ENCODE assay signal across 8 mouse cellular contexts in genomic region chr11:17257443-17257842, GRCm38 (mm10). TPM values are rescaled to one million over a fixed set of nuclear protein-coding genes. Genes with fewer than 3 reads are reported as not detected.
A peak's percentile ranks its signal among the peaks of the same experiment; 100 is the strongest.
DNase-seq lines count a peak whose midpoint lies in the region; ATAC-seq and TF ChIP-seq lines count a peak whose summit lies in the region.

C1d (plus strand) TSS chr11:17257579.

- DNase-seq in Patski (ENCODE audit: low read depth, low spot score): peak; percentile 68
- DNase-seq in cerebellum, postnatal 14 days: peak; percentile 99
- DNase-seq in frontal cortex, postnatal 25 days (ENCODE audit: low spot score in 2 of 2): peak; percentile 93 to 95
- peak; percentile 97 for DNase-seq in hindbrain, embryonic 14.5 days (ENCODE audit: low spot score)
- peak; percentile 93 to 94 for DNase-seq in layer of hippocampus, postnatal 36 days
- DNase-seq in lung, postnatal 36 days: peak; percentile 98
- peak; percentile 96 for DNase-seq in retina, postnatal 1 day
- DNase-seq in urinary bladder, adult 18-20 months (ENCODE audit: low spot score in 2 of 2): peak; percentile 88 to 89

- POLR2A ChIA-PET in Patski (lab: Charles Lee): no interaction called here

- TF ChIP-seq CTCF in Patski (IDR thresholded peaks at IDR 0.05): no peak

- H3K4me1 ChIP-seq in hindbrain, embryonic 14.5 days (replicated peaks; ENCODE audit: control insufficient read depth, insufficient read depth, low read length): peaks cover 14% of the 10 kb centered on the region

- peak within 1 kb of the TSS; percentile 85 for H3K27ac ChIP-seq in hindbrain, embryonic 14.5 days

- CTCF ChIA-PET in Patski (lab: Charles Lee): no interaction called here

- under 1% methylated on average over 33 of the region's 33 CpGs for WGBS in hindbrain, embryonic 14.5 days

- no peaks in the 10 kb centered on the region for H3K36me3 ChIP-seq in hindbrain, embryonic 14.5 days (replicated peaks; ENCODE audit: control insufficient read depth, insufficient read depth)

- H3K9me3 ChIP-seq in hindbrain, embryonic 14.5 days (ENCODE audit: control insufficient read depth, low read length): no peaks in the 10 kb centered on the region

- no peaks in the 10 kb centered on the region for H3K27me3 ChIP-seq in Patski
- H3K27me3 ChIP-seq in hindbrain, embryonic 14.5 days (ENCODE audit: control insufficient read depth, insufficient read depth, low read length): no peaks in the 10 kb centered on the region

- in situ Hi-C loops in Patski (cut with MboI; ENCODE audit: low pct_unique_long_range_greater_than_20kb): no loop called here

- H3K4me2 ChIP-seq in hindbrain, embryonic 14.5 days (replicated peaks): peak within 1 kb of the TSS; percentile 68

- peak; percentile 87 for ATAC-seq in Patski
- ATAC-seq in hindbrain, embryonic 14.5 days (ENCODE audit: low FRiP score): peak; percentile 94

- H3K9ac ChIP-seq in hindbrain, embryonic 14.5 days: peak within 1 kb of the TSS; percentile 68

- H3K4me3 ChIP-seq in hindbrain, embryonic 14.5 days (replicated peaks; ENCODE audit: low read length): peak within 1 kb of the TSS; percentile 51

RNA-seq across cellular contexts. Expression of gene C1d, which starts in this region (rescaled TPM):
- 88.5 TPM for polyA plus RNA-seq in Patski (2021)
- 154 and 167 TPM in 2 replicates for polyA plus RNA-seq in hindbrain, embryonic 14.5 days (2014; fragmentation: Nextera tagmentation; extraction: Ambion mirVana)
- 10 to 100 TPM; 49.3 to 49.8 TPM for total RNA-seq in layer of hippocampus, postnatal 36 days (2021)

Comparison
In these comparisons a context has a peak if more than half of its experiments do, and no peak if none do; other contexts are left out.
1. Peak in every context shown above with its lines: DNase-seq, ATAC-seq, H3K4me3 ChIP-seq and H3K27ac ChIP-seq.